Mouse (Mus musculus): Measurements from ENCODE around the gene Nav2.

DNA sequence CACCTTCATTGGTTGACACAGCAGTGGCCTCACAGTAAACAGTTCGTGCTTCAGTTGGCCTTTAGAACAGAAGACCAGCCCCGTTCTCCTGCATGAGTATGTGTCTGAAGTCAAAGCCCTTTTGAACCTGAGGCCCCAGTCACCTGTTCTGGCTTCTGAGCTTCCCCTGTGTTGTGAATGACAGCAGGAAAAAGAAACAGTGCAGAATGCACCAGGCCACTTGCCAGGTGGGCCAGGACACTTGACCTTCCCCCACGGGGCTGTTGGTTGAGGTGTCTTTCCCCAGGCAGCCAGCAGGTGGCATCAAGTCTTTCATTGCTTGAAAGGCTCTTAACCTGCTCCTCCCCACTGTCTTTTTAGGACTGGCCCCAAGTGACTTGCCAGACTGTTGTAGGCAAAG is 562.8 kb downstream of the Nav2 start:
- TF ChIP-seq CTCF (IDR thresholded peaks at IDR 0.05; ENCODE audit: borderline replicate concordance, insufficient read depth, low read depth, low read length) (peak; percentile 76), POLR2A (IDR thresholded peaks at IDR 0.05; ENCODE audit: borderline replicate concordance, insufficient read depth, low read length) (no peak)

Data from cerebellum, adult 2 months (tissue).